Mouse (Mus musculus): Measurements from ENCODE around the gene Sult6b2. TPM values are rescaled to one million over a fixed set of nuclear protein-coding genes. Genes with fewer than 3 reads are reported as not detected.
A peak's percentile ranks its signal among the peaks of the same experiment; 100 is the strongest.

Gene Sult6b2
- polyA plus RNA-seq, 1 experiment from 2014 or later = not detected

GRCm38 (mm10) chr6:142785343-142785742 lies 19.0 kb downstream of the Sult6b2 start:
- DNase-seq (ENCODE audit: low spot score) (peak; percentile 63), ATAC-seq (replicated peaks; ENCODE audit: low FRiP score, low read depth) (no peak)
- Histone ChIP-seq H3K9me3 (replicated peaks; ENCODE audit: low read length) (no peaks in the 10 kb centered on the region), H3K4me2 (ENCODE audit: low read length) (no peak overlapping the region), H3K4me3 (replicated peaks; ENCODE audit: low read depth, low read length) (no peak overlapping the region), H3K4me1 (replicated peaks; ENCODE audit: insufficient read depth, low read length) (no peaks in the 10 kb centered on the region), H3K27me3 (ENCODE audit: insufficient read depth, low read length) (no peaks in the 10 kb centered on the region), H3K27ac (no peak overlapping the region), H3K9ac (ENCODE audit: low read depth, low read length) (no peak overlapping the region), H3K36me3 (ENCODE audit: insufficient read depth, low read length) (no peaks in the 10 kb centered on the region)
- WGBS = 39% methylated on average over 4 of the region's 4 CpGs
- peak; percentile 77 for TF ChIP-seq CTCF (IDR thresholded peaks at IDR 0.05; ENCODE audit: low read depth)

- Histone ChIP-seq H3K36me3 (ENCODE audit: insufficient read depth, low read length) (no peaks in the 10 kb centered on the region), H3K4me3 (replicated peaks; ENCODE audit: low read depth, low read length) (no peak overlapping the region), H3K27ac (no peak overlapping the region), H3K9me3 (replicated peaks; ENCODE audit: low read length) (no peaks in the 10 kb centered on the region), H3K27me3 (ENCODE audit: insufficient read depth, low read length) (no peaks in the 10 kb centered on the region), H3K9ac (ENCODE audit: low read depth, low read length) (no peak overlapping the region), H3K4me2 (ENCODE audit: low read length) (no peak overlapping the region), H3K4me1 (replicated peaks; ENCODE audit: insufficient read depth, low read length) (no peaks in the 10 kb centered on the region)
- DNase-seq (ENCODE audit: low spot score) (no peak), ATAC-seq (replicated peaks; ENCODE audit: low FRiP score, low read depth) (no peak)
- WGBS = 56% methylated on average over 7 of the region's 7 CpGs
- no peak for TF ChIP-seq CTCF (IDR thresholded peaks at IDR 0.05; ENCODE audit: low read depth)
These were observed 23.0 kb downstream of the Sult6b2 start for GRCm38 (mm10) chr6:142781286-142781685.

GRCm38 (mm10) chr6:142780574-142781033 lies 23.7 kb downstream of the Sult6b2 start:
- Histone ChIP-seq H3K27me3 (ENCODE audit: insufficient read depth, low read length) (no peaks in the 10 kb centered on the region), H3K4me3 (replicated peaks; ENCODE audit: low read depth, low read length) (no peak overlapping the region), H3K27ac (no peak overlapping the region), H3K4me1 (replicated peaks; ENCODE audit: insufficient read depth, low read length) (no peaks in the 10 kb centered on the region), H3K36me3 (ENCODE audit: insufficient read depth, low read length) (no peaks in the 10 kb centered on the region), H3K9ac (ENCODE audit: low read depth, low read length) (no peak overlapping the region), H3K9me3 (replicated peaks; ENCODE audit: low read length) (no peaks in the 10 kb centered on the region), H3K4me2 (ENCODE audit: low read length) (no peak overlapping the region)
- no peak for DNase-seq (ENCODE audit: low spot score)
- TF ChIP-seq CTCF (IDR thresholded peaks at IDR 0.05; ENCODE audit: low read depth) = no peak
- WGBS = 81% methylated on average over 4 of the region's 4 CpGs
- no peak for ATAC-seq (replicated peaks; ENCODE audit: low FRiP score, low read depth)

- ATAC-seq (replicated peaks; ENCODE audit: low FRiP score, low read depth) (peak; percentile 3; the same call in 1 of the 2 replicates), DNase-seq (ENCODE audit: low spot score) (no peak)
- Histone ChIP-seq H3K36me3 (ENCODE audit: insufficient read depth, low read length) (no peaks in the 10 kb centered on the region), H3K4me3 (replicated peaks; ENCODE audit: low read depth, low read length) (no peak overlapping the region), H3K9me3 (replicated peaks; ENCODE audit: low read length) (no peaks in the 10 kb centered on the region), H3K27me3 (ENCODE audit: insufficient read depth, low read length) (no peaks in the 10 kb centered on the region), H3K9ac (ENCODE audit: low read depth, low read length) (no peak overlapping the region), H3K27ac (no peak overlapping the region), H3K4me1 (replicated peaks; ENCODE audit: insufficient read depth, low read length) (no peaks in the 10 kb centered on the region), H3K4me2 (ENCODE audit: low read length) (no peak overlapping the region)
- no peak for TF ChIP-seq CTCF (IDR thresholded peaks at IDR 0.05; ENCODE audit: low read depth)
- WGBS = 61% methylated on average over 14 of the region's 14 CpGs
These were observed 24.3 kb downstream of the Sult6b2 start for GRCm38 (mm10) chr6:142779812-142780573.

GRCm38 (mm10) chr6:142779045-142779811 lies 25.1 kb downstream of the Sult6b2 start:
- no peaks in the 10 kb centered on the region for H3K36me3 ChIP-seq (ENCODE audit: insufficient read depth, low read length)
- H3K4me3 ChIP-seq (replicated peaks; ENCODE audit: low read depth, low read length) = no peak overlapping the region
- peak; percentile 79 for TF ChIP-seq CTCF (IDR thresholded peaks at IDR 0.05; ENCODE audit: low read depth)
- H3K4me1 ChIP-seq (replicated peaks; ENCODE audit: insufficient read depth, low read length) = no peaks in the 10 kb centered on the region
- H3K9ac ChIP-seq (ENCODE audit: low read depth, low read length) = no peak overlapping the region
- ATAC-seq (replicated peaks; ENCODE audit: low FRiP score, low read depth) = peak; percentile 58; the same call in 1 of the 2 replicates
- H3K9me3 ChIP-seq (replicated peaks; ENCODE audit: low read length) = no peaks in the 10 kb centered on the region
- WGBS = 43% methylated on average over 11 of the region's 11 CpGs
- H3K4me2 ChIP-seq (ENCODE audit: low read length) = no peak overlapping the region
- no peaks in the 10 kb centered on the region for H3K27me3 ChIP-seq (ENCODE audit: insufficient read depth, low read length)
- H3K27ac ChIP-seq = no peak overlapping the region
- peak; percentile 91 for DNase-seq (ENCODE audit: low spot score)

- no peak overlapping the region for H3K4me3 ChIP-seq (replicated peaks; ENCODE audit: low read depth, low read length)
- TF ChIP-seq CTCF (IDR thresholded peaks at IDR 0.05; ENCODE audit: low read depth) = no peak
- H3K9me3 ChIP-seq (replicated peaks; ENCODE audit: low read length) = no peaks in the 10 kb centered on the region
- H3K27me3 ChIP-seq (ENCODE audit: insufficient read depth, low read length) = no peaks in the 10 kb centered on the region
- 74% methylated on average over 4 of the region's 4 CpGs for WGBS
- H3K36me3 ChIP-seq (ENCODE audit: insufficient read depth, low read length) = peaks cover 18% of the 10 kb centered on the region
- H3K9ac ChIP-seq (ENCODE audit: low read depth, low read length) = no peak overlapping the region
- H3K27ac ChIP-seq = no peak overlapping the region
- no peak for ATAC-seq (replicated peaks; ENCODE audit: low FRiP score, low read depth)
- H3K4me2 ChIP-seq (ENCODE audit: low read length) = no peak overlapping the region
- no peak for DNase-seq (ENCODE audit: low spot score)
- H3K4me1 ChIP-seq (replicated peaks; ENCODE audit: insufficient read depth, low read length) = no peaks in the 10 kb centered on the region
These were observed 27.4 kb downstream of the Sult6b2 start for GRCm38 (mm10) chr6:142776935-142777334.

All from kidney, postnatal 0 days (tissue).